In genomic region chr2:135722109-135722508, GRCm38 (mm10) we compare ENCODE assay signal across 12 mouse cellular contexts.
"Had no signal": no experiment of that assay in that cellular context is flagged by ENCODE, and none has a peak within 500 bp of the region (broad histone marks: within the 10 kb centered on the region; RNA-seq: fewer than 3 reads in every experiment).

No protein-coding gene starts in this region.

- H3K4me3 ChIP-seq: limb, embryonic 13.5 days; neural tube, embryonic 13.5 days had no signal

- H3K27ac ChIP-seq: limb, embryonic 13.5 days; liver, embryonic 14.5 days; neural tube, embryonic 13.5 days had no signal

- H3K9me3 ChIP-seq: limb, embryonic 13.5 days; neural tube, embryonic 13.5 days had no signal

- H3K4me2 ChIP-seq: limb, embryonic 13.5 days; neural tube, embryonic 13.5 days had no signal

- DNase-seq: kidney, postnatal 14 days; left cerebral cortex, postnatal 4 days; lung, adult 18-20 months; lung, postnatal 36 days; retina, postnatal 1 day; right cerebral cortex, postnatal 4 days; spleen, adult 18-20 months; thymus, adult 18-20 months; thymus, postnatal 14 days had no signal

- H3K36me3 ChIP-seq: limb, embryonic 13.5 days; neural tube, embryonic 13.5 days had no signal

- H3K27me3 ChIP-seq: limb, embryonic 13.5 days; neural tube, embryonic 13.5 days had no signal

- H3K9ac ChIP-seq: limb, embryonic 13.5 days; liver, embryonic 14.5 days; neural tube, embryonic 13.5 days had no signal
